Mouse (Mus musculus): ENCODE measurements around the gene Olfr651. TPM values are rescaled to one million over a fixed set of nuclear protein-coding genes. Genes with fewer than 3 reads are reported as not detected.
A peak's percentile ranks its signal among the peaks of the same experiment; 100 is the strongest.

The Olfr651 gene
- total and polyA plus RNA-seq, 2 experiments from 2014 or later: not detected

DNA sequence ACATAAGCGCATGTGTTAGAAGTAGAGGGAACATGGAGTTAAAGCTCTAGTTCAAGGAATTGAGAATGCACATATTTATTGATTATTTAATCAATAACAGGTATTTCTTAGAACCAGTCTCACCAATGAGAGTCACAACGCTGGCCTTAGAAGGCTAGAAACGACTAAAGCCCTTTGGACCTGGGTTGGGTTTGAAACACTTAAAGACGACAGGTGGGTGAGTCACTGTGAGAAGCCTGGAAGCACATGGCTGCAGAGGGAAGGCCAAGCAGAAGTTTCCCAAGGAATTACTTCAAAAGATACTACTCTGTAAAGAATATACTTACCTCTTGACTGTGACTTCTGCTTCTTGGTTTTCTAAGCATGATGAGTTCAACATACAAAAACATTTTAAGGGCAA is 30.9 kb downstream of the Olfr651 start:
- no peaks in the 10 kb centered on the region for H3K27me3 ChIP-seq (ENCODE audit: insufficient read depth, low read length)
- DNase-seq (no peak), ATAC-seq (no peak)
- H3K4me3 ChIP-seq (ENCODE audit: low read depth, low read length): no peak overlapping the region
- H3K9ac ChIP-seq: no peak overlapping the region
- no peaks in the 10 kb centered on the region for H3K36me3 ChIP-seq (ENCODE audit: insufficient read depth)
- H3K4me2 ChIP-seq (ENCODE audit: low read depth): no peak overlapping the region
- H3K9me3 ChIP-seq (ENCODE audit: low read length): no peaks in the 10 kb centered on the region
- H3K27ac ChIP-seq (ENCODE audit: low read depth, low read length): no peak overlapping the region
- WGBS: 93% methylated on average over 4 of the region's 4 CpGs
- no peaks in the 10 kb centered on the region for H3K4me1 ChIP-seq (ENCODE audit: insufficient read depth)
- no peak for TF ChIP-seq CTCF (IDR thresholded peaks at IDR 0.05; ENCODE audit: low read depth)

DNA sequence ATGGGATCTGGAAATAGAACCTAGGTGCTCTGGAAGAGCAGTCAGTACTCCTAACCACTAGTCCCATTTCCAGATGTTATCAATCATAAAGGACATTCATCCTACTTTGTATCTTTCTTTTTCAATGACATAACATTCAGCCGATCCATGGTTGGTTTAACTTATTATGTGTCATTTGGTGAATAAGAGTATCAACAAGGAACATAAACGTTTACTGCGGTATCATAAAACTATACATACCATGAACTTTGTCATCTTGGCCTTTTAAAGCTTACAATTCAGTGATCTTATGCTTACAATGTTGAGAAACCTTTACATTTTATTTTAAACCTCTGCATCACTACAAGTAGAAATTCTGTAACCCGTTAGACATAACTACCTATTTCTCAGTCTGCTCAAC is 31.5 kb downstream of the Olfr651 start:
- no peak overlapping the region for H3K4me3 ChIP-seq (ENCODE audit: low read depth, low read length)
- no peaks in the 10 kb centered on the region for H3K36me3 ChIP-seq (ENCODE audit: insufficient read depth)
- DNase-seq (no peak), ATAC-seq (no peak)
- H3K27me3 ChIP-seq (ENCODE audit: insufficient read depth, low read length): no peaks in the 10 kb centered on the region
- no peaks in the 10 kb centered on the region for H3K4me1 ChIP-seq (ENCODE audit: insufficient read depth)
- no peaks in the 10 kb centered on the region for H3K9me3 ChIP-seq (ENCODE audit: low read length)
- H3K9ac ChIP-seq: no peak overlapping the region
- WGBS: 88% methylated on average over 4 of the region's 4 CpGs
- H3K27ac ChIP-seq (ENCODE audit: low read depth, low read length): no peak overlapping the region
- TF ChIP-seq CTCF (IDR thresholded peaks at IDR 0.05; ENCODE audit: low read depth): no peak
- no peak overlapping the region for H3K4me2 ChIP-seq (ENCODE audit: low read depth)

DNA sequence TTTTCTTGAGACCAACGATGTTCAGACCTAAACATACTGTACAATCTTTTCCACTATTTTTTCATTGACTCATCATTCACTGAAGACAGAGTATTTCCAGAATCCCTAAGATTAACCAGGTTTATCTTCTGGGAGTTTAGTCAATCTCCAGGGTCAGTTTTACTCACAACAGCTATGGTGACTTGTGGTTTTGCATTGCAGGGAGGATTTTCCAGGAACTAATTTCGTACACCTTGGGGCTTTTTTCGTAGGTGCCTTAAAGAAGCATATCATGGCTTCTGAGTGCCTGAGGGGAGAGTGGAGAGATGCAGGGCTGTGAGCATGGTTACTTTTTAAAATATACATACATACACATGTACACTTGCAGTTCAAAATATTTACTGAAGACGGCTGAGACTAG is 36.8 kb downstream of the Olfr651 start, which contains the start of gene Olfr654:
TSS of gene Olfr654 (plus strand) at position 301 of the 400 bp plus-strand sequence.
- H3K27me3 ChIP-seq (ENCODE audit: insufficient read depth, low read length): no peaks in the 10 kb centered on the region
- H3K9me3 ChIP-seq (ENCODE audit: low read length): no peaks in the 10 kb centered on the region
- H3K4me1 ChIP-seq (ENCODE audit: insufficient read depth): no peaks in the 10 kb centered on the region
- no peak within 1 kb of the TSS for H3K4me2 ChIP-seq (ENCODE audit: low read depth)
- DNase-seq (no peak), ATAC-seq (no peak)
- TF ChIP-seq CTCF (IDR thresholded peaks at IDR 0.05; ENCODE audit: low read depth): no peak
- H3K36me3 ChIP-seq (ENCODE audit: insufficient read depth): no peaks in the 10 kb centered on the region
- 86% methylated on average over 4 of the region's 4 CpGs for WGBS
- no peak within 1 kb of the TSS for H3K27ac ChIP-seq (ENCODE audit: low read depth, low read length)
- no peak within 1 kb of the TSS for H3K4me3 ChIP-seq (ENCODE audit: low read depth, low read length)
- no peak within 1 kb of the TSS for H3K9ac ChIP-seq

DNA sequence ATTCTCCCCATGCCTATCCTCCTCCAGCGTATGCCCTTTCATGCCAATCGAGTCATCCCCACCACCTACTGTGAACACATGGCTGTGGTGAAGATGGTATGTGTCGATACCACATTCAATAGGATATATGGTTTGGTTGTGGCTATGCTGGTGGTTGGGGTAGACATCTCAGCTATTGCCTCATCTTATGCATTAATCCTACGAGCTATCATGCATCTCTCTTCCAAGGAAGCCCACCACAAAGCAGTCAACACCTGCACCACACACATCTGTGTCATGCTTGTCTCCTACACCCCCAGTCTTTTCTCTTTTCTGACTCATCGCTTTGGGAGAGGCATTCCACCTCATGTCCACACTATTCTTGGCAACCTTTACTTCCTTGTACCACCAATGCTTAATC is 38.3 kb downstream of the Olfr651 start:
- no peaks in the 10 kb centered on the region for H3K9me3 ChIP-seq (ENCODE audit: low read length)
- H3K36me3 ChIP-seq (ENCODE audit: insufficient read depth): no peaks in the 10 kb centered on the region
- no peak for TF ChIP-seq CTCF (IDR thresholded peaks at IDR 0.05; ENCODE audit: low read depth)
- no peaks in the 10 kb centered on the region for H3K27me3 ChIP-seq (ENCODE audit: insufficient read depth, low read length)
- WGBS: 82% methylated on average over 5 of the region's 5 CpGs
- H3K4me3 ChIP-seq (ENCODE audit: low read depth, low read length): no peak overlapping the region
- H3K9ac ChIP-seq: no peak overlapping the region
- H3K27ac ChIP-seq (ENCODE audit: low read depth, low read length): no peak overlapping the region
- ATAC-seq (no peak), DNase-seq (no peak)
- no peaks in the 10 kb centered on the region for H3K4me1 ChIP-seq (ENCODE audit: insufficient read depth)
- no peak overlapping the region for H3K4me2 ChIP-seq (ENCODE audit: low read depth)

DNA sequence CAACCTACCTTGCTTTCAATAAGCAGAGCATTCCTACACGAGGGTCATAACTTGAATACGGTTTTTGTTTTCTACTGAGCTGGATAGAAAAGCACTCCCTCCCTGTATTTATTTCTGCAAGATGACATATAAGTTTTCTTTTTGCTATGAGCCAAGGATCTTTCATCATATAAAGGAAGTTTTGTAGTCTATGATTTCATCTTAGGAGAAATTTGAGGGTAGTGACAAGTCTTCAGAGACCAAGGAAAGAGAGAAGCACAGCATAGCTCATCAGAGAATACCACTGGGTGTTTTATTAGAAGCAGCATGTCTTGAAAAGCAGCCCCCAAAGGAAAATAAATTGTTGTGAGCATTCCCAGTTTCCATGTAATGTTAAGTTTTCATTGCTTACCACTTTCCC is 51.7 kb downstream of the Olfr651 start, which contains the start of gene Olfr655:
TSS of gene Olfr655 (minus strand) at position 101 of the 400 bp plus-strand sequence.
- no peak within 1 kb of the TSS for H3K9ac ChIP-seq
- ATAC-seq (no peak), DNase-seq (no peak)
- no peak for TF ChIP-seq CTCF (IDR thresholded peaks at IDR 0.05; ENCODE audit: low read depth)
- H3K27me3 ChIP-seq (ENCODE audit: insufficient read depth, low read length): no peaks in the 10 kb centered on the region
- H3K9me3 ChIP-seq (ENCODE audit: low read length): no peaks in the 10 kb centered on the region
- WGBS: 88% methylated on average over 2 of the region's 2 CpGs
- H3K27ac ChIP-seq (ENCODE audit: low read depth, low read length): no peak within 1 kb of the TSS
- no peaks in the 10 kb centered on the region for H3K36me3 ChIP-seq (ENCODE audit: insufficient read depth)
- H3K4me3 ChIP-seq (ENCODE audit: low read depth, low read length): no peak within 1 kb of the TSS
- no peak within 1 kb of the TSS for H3K4me2 ChIP-seq (ENCODE audit: low read depth)
- H3K4me1 ChIP-seq (ENCODE audit: insufficient read depth): no peaks in the 10 kb centered on the region

DNA sequence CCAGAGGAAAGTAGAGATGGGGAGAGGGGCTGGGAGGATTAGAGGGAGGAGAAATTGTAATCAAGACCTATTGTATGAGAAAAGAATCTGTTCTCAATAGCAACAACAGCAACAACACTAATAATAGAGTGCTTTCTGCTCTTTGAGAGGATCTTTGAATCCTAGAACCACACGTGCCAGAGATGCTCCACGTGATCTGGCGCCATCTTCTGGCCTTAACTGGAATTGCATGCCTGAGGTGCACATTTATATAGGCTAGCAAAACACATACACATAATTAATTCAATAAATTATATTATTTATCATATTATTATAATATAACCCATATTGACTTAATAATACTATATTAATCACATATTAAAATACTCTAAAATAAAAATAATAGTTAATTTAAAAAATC is 53.2 kb downstream of the Olfr651 start:
- Histone ChIP-seq H3K4me3 (ENCODE audit: low read depth, low read length) (no peak overlapping the region), H3K27me3 (ENCODE audit: insufficient read depth, low read length) (no peaks in the 10 kb centered on the region), H3K4me1 (ENCODE audit: insufficient read depth) (no peaks in the 10 kb centered on the region), H3K9ac (no peak overlapping the region), H3K9me3 (ENCODE audit: low read length) (no peaks in the 10 kb centered on the region), H3K27ac (ENCODE audit: low read depth, low read length) (no peak overlapping the region), H3K36me3 (ENCODE audit: insufficient read depth) (no peaks in the 10 kb centered on the region), H3K4me2 (ENCODE audit: low read depth) (no peak overlapping the region)
- no peak for ATAC-seq
- DNase-seq: no peak
- WGBS: 2% methylated on average over 3 of the region's 3 CpGs
- peak; percentile 55 for TF ChIP-seq CTCF (IDR thresholded peaks at IDR 0.05; ENCODE audit: low read depth)

Other genes with a start within 250 kb of the Olfr651 start
- 0.69 and 4.1 TPM in 2 replicates for gene Trim12a, start 234.7 kb upstream of the Olfr651 start, total RNA-seq (2014; rRNA removed)
- 1.4 and 1.7 TPM in 2 replicates for gene Trim12a, start 234.7 kb upstream of the Olfr651 start, polyA plus RNA-seq (2015; fragmentation: Nextera tagmentation; extraction: Ambion mirVana)
- not detected in 2 replicates for gene Trim34b, start 220.7 kb upstream of the Olfr651 start, total RNA-seq (2014; rRNA removed)
- not detected in 2 replicates for gene Trim34b, start 220.7 kb upstream of the Olfr651 start, polyA plus RNA-seq (2015; fragmentation: Nextera tagmentation; extraction: Ambion mirVana)
- 2.1 and 3.0 TPM in 2 replicates for gene Trim12c, start 196.8 kb upstream of the Olfr651 start, total RNA-seq (2014; rRNA removed)
- gene Trim12c, start 196.8 kb upstream of the Olfr651 start, polyA plus RNA-seq (2015; fragmentation: Nextera tagmentation; extraction: Ambion mirVana): 0.39 and 0.68 TPM in 2 replicates
- 0.10 TPM in 1 of 2 replicates, not detected in the other for gene Trim30b, start 180.2 kb upstream of the Olfr651 start, total RNA-seq (2014; rRNA removed)
- gene Trim30b, start 180.2 kb upstream of the Olfr651 start, polyA plus RNA-seq (2015; fragmentation: Nextera tagmentation; extraction: Ambion mirVana): 0.04 and 0.13 TPM in 2 replicates
- gene Trim30c, start 149.3 kb upstream of the Olfr651 start, total RNA-seq (2014; rRNA removed): not detected in 2 replicates
- gene Trim30c, start 149.3 kb upstream of the Olfr651 start, polyA plus RNA-seq (2015; fragmentation: Nextera tagmentation; extraction: Ambion mirVana): not detected in 2 replicates
- 0.62 and 2.4 TPM in 2 replicates for gene Trim30a, start 84.9 kb upstream of the Olfr651 start, total RNA-seq (2014; rRNA removed)
- 0.55 and 0.76 TPM in 2 replicates for gene Trim30a, start 84.9 kb upstream of the Olfr651 start, polyA plus RNA-seq (2015; fragmentation: Nextera tagmentation; extraction: Ambion mirVana)
- gene Trim30d, start 42.3 kb upstream of the Olfr651 start, total RNA-seq (2014; rRNA removed): 1.2 and 1.5 TPM in 2 replicates
- gene Trim30d, start 42.3 kb upstream of the Olfr651 start, polyA plus RNA-seq (2015; fragmentation: Nextera tagmentation; extraction: Ambion mirVana): 0.59 and 0.74 TPM in 2 replicates
- gene Olfr652, start 10.8 kb downstream of the Olfr651 start, total RNA-seq (2014; rRNA removed): not detected in 2 replicates
- not detected in 2 replicates for gene Olfr652, start 10.8 kb downstream of the Olfr651 start, polyA plus RNA-seq (2015; fragmentation: Nextera tagmentation; extraction: Ambion mirVana)
- gene Olfr653, start 27.2 kb downstream of the Olfr651 start, total RNA-seq (2014; rRNA removed): not detected in 2 replicates
- gene Olfr653, start 27.2 kb downstream of the Olfr651 start, polyA plus RNA-seq (2015; fragmentation: Nextera tagmentation; extraction: Ambion mirVana): not detected in 2 replicates
- 0.19 TPM in 1 of 2 replicates, not detected in the other for gene Olfr654, start 36.9 kb downstream of the Olfr651 start, total RNA-seq (2014; rRNA removed)
- gene Olfr654, start 36.9 kb downstream of the Olfr651 start, polyA plus RNA-seq (2015; fragmentation: Nextera tagmentation; extraction: Ambion mirVana): not detected in 2 replicates
- 0.38 TPM in 1 of 2 replicates, not detected in the other for gene Olfr655, start 51.6 kb downstream of the Olfr651 start, total RNA-seq (2014; rRNA removed)
- not detected in 2 replicates for gene Olfr655, start 51.6 kb downstream of the Olfr651 start, polyA plus RNA-seq (2015; fragmentation: Nextera tagmentation; extraction: Ambion mirVana)
- not detected in 2 replicates for gene Olfr656, start 63.8 kb downstream of the Olfr651 start, total RNA-seq (2014; rRNA removed)
- not detected in 2 replicates for gene Olfr656, start 63.8 kb downstream of the Olfr651 start, polyA plus RNA-seq (2015; fragmentation: Nextera tagmentation; extraction: Ambion mirVana)
- not detected in 2 replicates for gene Olfr657, start 74.7 kb downstream of the Olfr651 start, total RNA-seq (2014; rRNA removed)
- gene Olfr657, start 74.7 kb downstream of the Olfr651 start, polyA plus RNA-seq (2015; fragmentation: Nextera tagmentation; extraction: Ambion mirVana): not detected in 2 replicates
- 0.14 and 0.62 TPM in 2 replicates for gene Olfr658, start 97.2 kb downstream of the Olfr651 start, total RNA-seq (2014; rRNA removed)
- 0.08 and 0.23 TPM in 2 replicates for gene Olfr658, start 97.2 kb downstream of the Olfr651 start, polyA plus RNA-seq (2015; fragmentation: Nextera tagmentation; extraction: Ambion mirVana)
- not detected in 2 replicates for gene Olfr659, start 116.6 kb downstream of the Olfr651 start, total RNA-seq (2014; rRNA removed)
- not detected in 2 replicates for gene Olfr659, start 116.6 kb downstream of the Olfr651 start, polyA plus RNA-seq (2015; fragmentation: Nextera tagmentation; extraction: Ambion mirVana)
- gene Olfr661, start 136.4 kb downstream of the Olfr651 start, total RNA-seq (2014; rRNA removed): not detected in 2 replicates
- not detected in 2 replicates for gene Olfr661, start 136.4 kb downstream of the Olfr651 start, polyA plus RNA-seq (2015; fragmentation: Nextera tagmentation; extraction: Ambion mirVana)
- not detected in 2 replicates for gene Usp17le, start 227.3 kb downstream of the Olfr651 start, total RNA-seq (2014; rRNA removed)
- not detected in 2 replicates for gene Usp17le, start 227.3 kb downstream of the Olfr651 start, polyA plus RNA-seq (2015; fragmentation: Nextera tagmentation; extraction: Ambion mirVana)

Measured in forebrain, postnatal 0 days (tissue).